Mouse (Mus musculus) midbrain, embryonic 12.5 days (tissue): Measurements from ENCODE around the gene Gabrd. TPM values are rescaled to one million over a fixed set of nuclear protein-coding genes. Genes with fewer than 3 reads are reported as not detected.
"Not testable (repeated sequence)": the region's sequence is repeated elsewhere in the genome, so short reads cannot be mapped to it uniquely, and the experiment has no call there.

ENCODE experiments used
- ATAC-seq: fragments of 200-750 bp; cut with Nextera tagmentation; 2 replicates; pipeline ENCODE4 v1.8.0; 2017; ENCODE audit warnings: low read depth, moderate TSS enrichment, moderate library complexity; ENCODE audit not compliant: low FRiP score
- H3K27ac ChIP-seq: fragments of 300-500 bp; sonication (generic); replicated peaks from 2 replicates; pipeline ENCODE4 v1.5.1; 2016; ENCODE audit warnings: mild to moderate bottlenecking
- H3K27me3 ChIP-seq: fragments of 300-500 bp; sonication (generic); 2 replicates; pipeline ENCODE4 v1.6.1; 2016; ENCODE audit warnings: mild to moderate bottlenecking
- H3K36me3 ChIP-seq: fragments of 300-500 bp; sonication (generic); 2 replicates; pipeline ENCODE4 v1.6.1; 2016
- H3K4me1 ChIP-seq: fragments of 300-500 bp; sonication (generic); 2 replicates; pipeline ENCODE4 v1.6.1; 2016
- H3K4me2 ChIP-seq: fragments of 300-500 bp; sonication (generic); replicated peaks from 2 replicates; pipeline ENCODE4 v1.6.1; 2016; ENCODE audit warnings: mild to moderate bottlenecking, moderate library complexity
- H3K4me3 ChIP-seq: fragments of 300-500 bp; sonication (generic); 2 replicates; pipeline ENCODE4 v1.5.1; 2016; ENCODE audit warnings: mild to moderate bottlenecking
- H3K9ac ChIP-seq: fragments of 300-500 bp; sonication (generic); replicated peaks from 2 replicates; pipeline ENCODE4 v1.6.1; 2016; ENCODE audit warnings: mild to moderate bottlenecking, moderate library complexity
- H3K9me3 ChIP-seq: fragments of 300-500 bp; sonication (generic); 2 replicates; pipeline ENCODE4 v1.6.1; 2016; ENCODE audit warnings: mild to moderate bottlenecking
- WGBS: fragments of 180-500 bp; shearing (Covaris S2); methylation state at CpG from one replicate; pipeline ENCODE4 v1.1.7; 2016; 5-methylcytosine and 5-hydroxymethylcytosine counted together
- polyA plus RNA-seq: library from polyadenylated mRNA; unstranded; fragments of >200 nt; fragmentation: Nextera tagmentation; extraction: Ambion mirVana; gene quantifications from 2 replicates; pipeline ENCODE4 v1.2.1, GENCODE M21; 2016

Gabrd gene
- 0.27 TPM in 1 of 2 replicates, not detected in the other for polyA plus RNA-seq

- Histone ChIP-seq H3K4me3 (peak within 1 kb of the TSS; percentile 39), H3K4me2 (peak within 1 kb of the TSS; percentile 64), H3K27ac (no peak within 1 kb of the TSS), H3K27me3 (peaks cover 65% of the 10 kb centered on the region), H3K9me3 (no peaks in the 10 kb centered on the region), H3K4me1 (peaks cover 8% of the 10 kb centered on the region), H3K36me3 (no peaks in the 10 kb centered on the region), H3K9ac (0 out of 2 replicates have a peak within 1 kb of the TSS, but pooled peaks have one; percentile 28)
- no peak for ATAC-seq
- WGBS = 1% methylated on average over 46 of the region's 57 CpGs
Measured at GRCm38 (mm10) chr4:155397511-155398221, at the start of gene Gabrd. Gene Gabrd, minus strand, starts transcription at chr4:155398112.

DNA sequence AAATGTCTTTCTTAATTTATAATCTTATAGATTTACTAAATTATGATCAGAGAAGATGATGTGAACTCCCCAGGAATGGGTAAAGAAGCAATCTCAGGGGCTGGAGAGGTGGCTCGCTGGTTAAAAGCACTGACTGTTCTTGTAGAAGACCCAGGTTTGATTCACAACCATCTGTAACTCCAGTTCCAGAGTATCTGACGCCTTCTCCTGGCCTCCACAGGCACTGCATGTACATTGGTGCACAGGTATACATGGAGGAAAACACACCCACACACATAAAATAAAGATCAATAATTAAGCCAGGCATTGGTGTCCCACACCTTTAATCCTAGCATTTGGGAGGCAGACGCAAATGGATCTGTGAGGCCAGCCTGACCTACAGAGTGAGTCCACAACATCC, 44.9 kb upstream of the Gabrd start:
- H3K4me2 ChIP-seq = no peak overlapping the region
- H3K9ac ChIP-seq = no peak overlapping the region
- no peaks in the 10 kb centered on the region for H3K36me3 ChIP-seq
- H3K4me1 ChIP-seq = no peaks in the 10 kb centered on the region
- H3K27ac ChIP-seq = no peak overlapping the region
- WGBS = 81% methylated on average over 3 of the region's 3 CpGs
- ATAC-seq = no peak
- H3K9me3 ChIP-seq = no peaks in the 10 kb centered on the region
- H3K27me3 ChIP-seq = no peaks in the 10 kb centered on the region
- H3K4me3 ChIP-seq = no peak overlapping the region

DNA sequence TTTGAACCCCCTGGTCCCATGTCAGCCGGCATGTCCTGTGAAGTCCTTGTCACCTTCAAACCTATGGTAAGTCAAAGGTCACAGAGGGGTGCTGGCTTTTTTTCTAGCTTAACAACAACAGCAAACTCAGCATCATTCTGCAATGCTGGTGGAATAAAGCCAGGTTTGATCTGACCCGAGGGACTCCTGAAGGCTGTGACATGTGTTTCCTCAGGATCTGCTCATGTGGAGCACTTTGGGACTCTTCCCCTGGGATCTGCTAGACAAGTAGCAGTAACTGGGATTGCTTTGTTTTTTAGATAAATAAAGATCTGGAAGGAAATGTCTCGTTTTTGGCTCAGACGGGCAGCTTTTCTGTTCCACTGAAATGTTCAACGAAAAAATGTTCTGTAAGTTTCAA, 36.1 kb upstream of the Gabrd start:
- Histone ChIP-seq H3K27me3 (no peaks in the 10 kb centered on the region), H3K4me1 (no peaks in the 10 kb centered on the region), H3K4me2 (no peak overlapping the region), H3K27ac (no peak overlapping the region), H3K4me3 (no peak overlapping the region), H3K9ac (no peak overlapping the region), H3K36me3 (no peaks in the 10 kb centered on the region), H3K9me3 (no peaks in the 10 kb centered on the region)
- ATAC-seq = no peak
- WGBS = 89% methylated on average over 5 of the region's 5 CpGs

DNA sequence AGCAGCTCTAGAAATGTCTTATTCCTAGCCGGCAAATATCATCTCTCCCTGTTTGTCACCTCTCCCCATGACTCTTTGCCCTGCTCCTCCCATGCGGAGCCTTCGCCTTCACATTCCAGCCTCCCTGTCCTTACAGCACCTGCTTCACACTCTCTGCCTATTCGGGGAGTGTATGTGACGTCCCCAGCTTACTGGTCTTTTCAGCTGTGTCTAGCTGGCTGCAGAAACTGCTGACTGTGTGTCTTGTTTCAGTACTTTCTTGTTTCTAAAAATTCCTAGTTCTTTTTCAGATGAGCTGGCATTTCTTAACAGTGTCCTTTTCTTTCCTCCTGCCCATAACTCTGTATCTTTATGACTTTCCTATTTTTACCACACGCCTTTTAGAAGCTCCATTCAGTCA, 34.4 kb upstream of the Gabrd start:
- no peaks in the 10 kb centered on the region for H3K9me3 ChIP-seq
- ATAC-seq = no peak
- H3K27me3 ChIP-seq = no peaks in the 10 kb centered on the region
- no peak overlapping the region for H3K4me2 ChIP-seq
- H3K4me1 ChIP-seq = no peaks in the 10 kb centered on the region
- H3K9ac ChIP-seq = no peak overlapping the region
- 88% methylated on average over 6 of the region's 6 CpGs for WGBS
- H3K27ac ChIP-seq = no peak overlapping the region
- H3K4me3 ChIP-seq = no peak overlapping the region
- no peaks in the 10 kb centered on the region for H3K36me3 ChIP-seq

DNA sequence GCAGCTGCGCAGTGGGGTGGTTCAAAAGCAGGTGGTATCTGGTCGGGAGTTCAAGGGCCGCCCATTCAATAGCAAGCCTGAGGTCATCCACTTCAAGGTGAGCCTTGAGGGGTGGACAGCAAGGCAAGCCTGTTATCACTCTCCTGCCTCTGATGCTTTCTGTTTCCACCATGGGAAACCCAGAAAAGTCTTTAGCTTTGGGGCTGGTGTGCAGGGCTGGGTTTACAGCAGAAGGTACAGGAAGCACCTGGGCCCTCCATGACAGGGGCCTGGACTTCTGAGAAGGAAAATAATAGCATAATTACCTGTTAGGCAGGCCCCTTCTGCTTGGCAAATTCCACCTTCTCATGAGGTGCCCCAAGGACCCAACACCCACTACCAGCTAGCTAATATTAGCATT, 31.3 kb upstream of the Gabrd start:
- Histone ChIP-seq H3K4me1 (no peaks in the 10 kb centered on the region), H3K4me3 (no peak overlapping the region), H3K27me3 (no peaks in the 10 kb centered on the region), H3K36me3 (no peaks in the 10 kb centered on the region), H3K27ac (no peak overlapping the region), H3K4me2 (no peak overlapping the region), H3K9ac (no peak overlapping the region), H3K9me3 (no peaks in the 10 kb centered on the region)
- ATAC-seq = no peak
- WGBS = 93% methylated on average over 3 of the region's 3 CpGs

DNA sequence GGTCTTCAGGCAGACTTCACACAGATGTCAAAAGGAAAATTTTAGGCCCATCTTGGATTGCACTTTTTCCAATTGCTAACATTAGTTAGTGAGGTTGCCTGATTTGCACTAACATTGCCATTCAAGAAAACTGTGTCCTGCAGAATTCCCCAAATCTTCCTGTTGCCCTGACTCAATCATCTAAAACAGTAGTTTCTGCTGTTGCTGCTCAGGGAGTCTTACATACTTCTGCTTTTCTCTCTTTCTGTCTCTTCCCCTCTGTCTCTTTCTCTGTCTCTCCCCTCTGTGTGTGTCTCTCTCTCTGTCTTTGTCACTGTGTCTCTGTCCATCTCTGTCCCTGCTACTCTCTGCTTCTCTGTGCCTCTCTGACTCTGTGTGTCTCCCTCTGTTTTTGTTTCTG, 30.5 kb upstream of the Gabrd start:
- no peak overlapping the region for H3K4me3 ChIP-seq

GRCm38 (mm10) chr4:155426272-155426671, 28.4 kb upstream of the Gabrd start:
- no peak for ATAC-seq
- H3K4me3 ChIP-seq = no peak overlapping the region
- 83% methylated on average over 6 of the region's 6 CpGs for WGBS
- H3K4me1 ChIP-seq = no peaks in the 10 kb centered on the region
- H3K27ac ChIP-seq = no peak overlapping the region
- no peak overlapping the region for H3K9ac ChIP-seq
- H3K36me3 ChIP-seq = no peaks in the 10 kb centered on the region
- H3K4me2 ChIP-seq = no peak overlapping the region
- no peaks in the 10 kb centered on the region for H3K9me3 ChIP-seq
- H3K27me3 ChIP-seq = no peaks in the 10 kb centered on the region

More for the DNA sequence above, 30.5 kb upstream of the Gabrd start:
- no peak overlapping the region for H3K4me2 ChIP-seq
- no peaks in the 10 kb centered on the region for H3K27me3 ChIP-seq
- H3K9ac ChIP-seq = no peak overlapping the region
- no peaks in the 10 kb centered on the region for H3K4me1 ChIP-seq
- ATAC-seq = no peak
- H3K36me3 ChIP-seq = no peaks in the 10 kb centered on the region
- H3K9me3 ChIP-seq = no peaks in the 10 kb centered on the region
- H3K27ac ChIP-seq = no peak overlapping the region

DNA sequence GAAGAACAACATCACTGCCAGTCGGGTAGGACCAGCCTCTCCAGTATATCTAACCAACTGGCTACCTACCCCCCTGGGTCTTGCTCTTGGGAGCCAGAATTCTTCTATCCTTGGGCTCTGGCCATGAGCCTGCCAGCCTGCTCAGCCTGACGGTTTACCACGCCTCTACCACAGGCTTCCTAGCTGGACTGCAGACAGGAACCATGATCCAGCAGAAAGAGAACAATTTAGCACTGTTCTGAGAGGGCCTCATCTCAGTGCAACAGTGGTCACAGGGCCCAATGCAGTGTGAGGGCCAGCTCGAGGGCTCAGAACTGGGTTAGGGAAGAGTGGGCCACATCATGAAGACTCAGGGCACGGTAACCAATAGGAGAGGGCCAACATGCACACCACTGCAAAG, 26.1 kb upstream of the Gabrd start:
- H3K4me3 ChIP-seq = no peak overlapping the region
- H3K4me1 ChIP-seq = no peaks in the 10 kb centered on the region
- no peak overlapping the region for H3K4me2 ChIP-seq
- WGBS = 93% methylated on average over 5 of the region's 5 CpGs
- no peaks in the 10 kb centered on the region for H3K9me3 ChIP-seq
- no peak for ATAC-seq
- no peak overlapping the region for H3K9ac ChIP-seq
- H3K36me3 ChIP-seq = peaks cover 9% of the 10 kb centered on the region; the same call in 1 of the 2 replicates
- H3K27ac ChIP-seq = no peak overlapping the region
- H3K27me3 ChIP-seq = no peaks in the 10 kb centered on the region

DNA sequence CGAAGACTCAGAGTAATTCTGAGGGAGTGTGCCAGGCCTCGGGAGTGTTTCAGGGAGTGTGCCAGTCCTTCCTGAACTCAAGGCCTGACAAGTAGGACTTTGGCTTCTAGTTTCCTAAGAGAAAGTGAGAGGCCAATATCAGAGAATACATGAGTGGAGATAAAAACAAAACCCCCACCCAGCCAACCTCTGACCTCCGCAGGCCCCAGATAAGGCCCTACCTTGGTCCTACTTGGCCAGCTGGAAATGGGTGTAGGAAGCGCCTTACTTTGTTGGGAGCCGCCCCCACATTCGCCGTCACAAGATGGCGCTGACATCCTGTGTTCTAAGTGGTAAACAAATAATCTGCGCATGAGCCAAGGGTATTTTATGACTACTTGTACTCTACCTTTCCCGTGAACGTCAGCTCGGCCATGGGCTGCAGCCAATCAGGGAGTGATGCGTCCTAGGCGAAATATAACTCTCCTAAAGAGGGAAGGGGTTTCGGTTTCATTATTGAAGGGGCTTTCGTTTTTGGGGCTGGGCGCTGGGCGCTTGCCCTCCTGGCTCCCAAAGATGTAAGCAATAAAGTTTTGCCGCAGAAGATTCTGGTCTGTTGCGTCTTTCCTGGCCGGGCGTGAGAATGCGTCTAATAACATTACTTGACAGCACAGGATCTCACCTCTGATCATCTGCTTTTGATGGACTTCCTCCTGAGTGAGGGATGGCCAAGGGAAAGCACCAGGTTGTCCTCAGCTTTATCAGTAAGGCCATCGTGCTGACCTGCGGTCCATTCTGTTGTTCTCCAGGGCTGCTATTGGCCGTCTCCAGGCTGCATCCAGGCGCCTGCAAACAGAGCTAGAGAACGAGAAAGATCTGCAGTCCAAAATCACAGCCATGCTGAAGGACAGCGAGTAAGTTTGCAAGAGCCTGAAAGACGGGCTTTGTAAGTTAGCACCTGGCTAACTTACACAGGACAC, 23.8 kb upstream of the Gabrd start:
- H3K9me3 ChIP-seq, H3K4me2 ChIP-seq, H3K27me3 ChIP-seq, H3K27ac ChIP-seq, ATAC-seq, H3K9ac ChIP-seq, H3K4me1 ChIP-seq, H3K4me3 ChIP-seq, H3K36me3 ChIP-seq: not testable (repeated sequence)
- 88% methylated on average over 21 of the region's 30 CpGs for WGBS

GRCm38 (mm10) chr4:155420137-155420536, 22.2 kb upstream of the Gabrd start:
- H3K4me2 ChIP-seq = no peak overlapping the region
- peaks cover 9% of the 10 kb centered on the region; the same call in 1 of the 2 replicates for H3K36me3 ChIP-seq
- H3K9ac ChIP-seq = no peak overlapping the region
- H3K4me3 ChIP-seq = no peak overlapping the region
- no peaks in the 10 kb centered on the region for H3K9me3 ChIP-seq
- H3K27ac ChIP-seq = no peak overlapping the region
- WGBS = 92% methylated on average over 3 of the region's 3 CpGs
- no peaks in the 10 kb centered on the region for H3K27me3 ChIP-seq
- no peak for ATAC-seq
- no peaks in the 10 kb centered on the region for H3K4me1 ChIP-seq

- ATAC-seq = no peak
- Histone ChIP-seq H3K4me3 (no peak overlapping the region), H3K9me3 (no peaks in the 10 kb centered on the region), H3K36me3 (peaks cover 3% of the 10 kb centered on the region; the same call in 1 of the 2 replicates), H3K9ac (no peak overlapping the region), H3K4me1 (peaks cover 8% of the 10 kb centered on the region), H3K4me2 (no peak overlapping the region), H3K27ac (no peak overlapping the region), H3K27me3 (no peaks in the 10 kb centered on the region)
- WGBS = 86% methylated on average over 9 of the region's 9 CpGs
Measured at GRCm38 (mm10) chr4:155414656-155415235, 16.8 kb upstream of the Gabrd start.
